Mouse (Mus musculus) CH12.LX (cell line): ENCODE data around the gene Ffar1. TPM values are rescaled to one million over a fixed set of nuclear protein-coding genes. Genes with fewer than 3 reads are reported as not detected.

ENCODE experiments used
- DNase-seq: peaks from one replicate; pipeline ENCODE4 v3.0.0-alpha.2; 2013; ENCODE audit errors: extremely low read depth
- H3K27ac ChIP-seq: 2 replicates; pipeline ENCODE4 v1.5.1; 2012; ENCODE audit warnings: low read depth, mild to moderate bottlenecking, control low read depth, moderate library complexity; ENCODE audit not compliant: insufficient read depth
- H3K27me3 ChIP-seq: replicated peaks from 2 replicates; pipeline ENCODE3; 2012; ENCODE audit warnings: inconsistent platforms
- H3K36me3 ChIP-seq, 2 experiments: replicated peaks in 1 of 2; 2 replicates each; pipeline versions ENCODE3 to v1.6.1; 2012; ENCODE audit warnings: inconsistent platforms in 1 of 2, low read length in 1 of 2, mild to moderate bottlenecking in 1 of 2, mixed read lengths in 1 of 2, moderate library complexity in 1 of 2; ENCODE audit not compliant: control insufficient read depth in 1 of 2, insufficient read depth in 1 of 2
- H3K4me1 ChIP-seq, 2 experiments: 2 replicates each; pipeline ENCODE4 v1.6.1; 2012; ENCODE audit warnings: inconsistent platforms in 1 of 2, moderate library complexity in 1 of 2; ENCODE audit not compliant: insufficient read depth in 2 of 2, control insufficient read depth in 1 of 2
- H3K4me2 ChIP-seq: 2 replicates; pipeline ENCODE4 v1.6.1; 2012; ENCODE audit warnings: low read depth, mild to moderate bottlenecking, control low read depth; ENCODE audit not compliant: poor library complexity, insufficient read depth, severe bottlenecking
- H3K4me3 ChIP-seq, 3 experiments: fragments of 150-350 bp in 1 of 3; sonication (generic) in 1 of 3; replicated peaks in 1 of 3; 2 replicates each; pipeline versions ENCODE3 to v1.5.1; 2011 to 2012; ENCODE audit warnings: low read depth in 2 of 3, low read length in 2 of 3, mild to moderate bottlenecking in 2 of 3, moderate library complexity in 2 of 3, control low read depth in 1 of 3, improper control_type of control experiment in 1 of 3, inconsistent platforms in 1 of 3, mixed read lengths in 1 of 3; ENCODE audit not compliant: poor library complexity in 1 of 3
- H3K79me2 ChIP-seq: replicated peaks from 2 replicates; pipeline ENCODE4 v1.6.1; 2012; ENCODE audit warnings: mild to moderate bottlenecking, moderate library complexity; ENCODE audit not compliant: control insufficient read depth, poor library complexity, insufficient read depth, severe bottlenecking; ENCODE audit errors: extremely low read depth
- H3K9ac ChIP-seq: 2 replicates; pipeline ENCODE4 v1.6.1; 2012; ENCODE audit warnings: low read depth, mild to moderate bottlenecking, control low read depth, moderate library complexity; ENCODE audit not compliant: insufficient read depth
- H3K9me3 ChIP-seq: replicated peaks from 2 replicates; pipeline ENCODE3; 2012; ENCODE audit warnings: low read length, inconsistent platforms, mixed read lengths
- CHD1 ChIP-seq: IDR thresholded peaks from 2 replicates; pipeline ENCODE4 v1.6.1; 2012; ENCODE audit warnings: low read depth, low read length, improper control_type of control experiment, inconsistent platforms
- CHD2 ChIP-seq: IDR thresholded peaks from 2 replicates; pipeline ENCODE4 v1.6.1; 2011; ENCODE audit warnings: low read length, improper control_type of control experiment
- CTCF ChIP-seq, 2 experiments: IDR thresholded peaks in 1 of 2; conservative IDR thresholded peaks in 1 of 2; 2 replicates each; pipeline ENCODE4 v1.5.1; 2011 to 2012; ENCODE audit warnings: low read depth in 2 of 2, low read length in 2 of 2, improper control_type of control experiment in 1 of 2, inconsistent platforms in 1 of 2, mild to moderate bottlenecking in 1 of 2, moderate library complexity in 1 of 2
- E2F4 ChIP-seq: IDR thresholded peaks from 2 replicates; pipeline ENCODE4 v1.6.1; 2011; ENCODE audit warnings: low read depth, low read length, improper control_type of control experiment; ENCODE audit not compliant: insufficient replicate concordance
- ELF1 ChIP-seq: IDR thresholded peaks from 2 replicates; pipeline ENCODE4 v1.6.1; 2014; ENCODE audit warnings: low read depth, mild to moderate bottlenecking, inconsistent platforms, low read length, improper control_type of control experiment
- EP300 ChIP-seq: IDR thresholded peaks from 2 replicates; pipeline ENCODE4 v1.6.1; 2011; ENCODE audit warnings: low read length, improper control_type of control experiment
- GABPA ChIP-seq: IDR thresholded peaks from 2 replicates; pipeline ENCODE4 v1.6.1; 2012; ENCODE audit warnings: low read depth, low read length, improper control_type of control experiment, inconsistent platforms; ENCODE audit not compliant: insufficient replicate concordance
- HCFC1 ChIP-seq: IDR thresholded peaks from 2 replicates; pipeline ENCODE4 v1.6.1; 2012; ENCODE audit warnings: low read depth, mild to moderate bottlenecking, inconsistent platforms, low read length, improper control_type of control experiment
- IRF4 ChIP-seq: IDR thresholded peaks from 2 replicates; pipeline ENCODE4 v1.6.1; 2014; ENCODE audit warnings: low read depth, mild to moderate bottlenecking, inconsistent platforms, low read length, improper control_type of control experiment
- MAZ ChIP-seq: IDR thresholded peaks from 2 replicates; pipeline ENCODE4 v1.6.1; 2012; ENCODE audit warnings: low read depth, mild to moderate bottlenecking, inconsistent platforms, low read length, improper control_type of control experiment, moderate library complexity
- MEF2A ChIP-seq: IDR thresholded peaks from 2 replicates; pipeline ENCODE4 v1.6.1; 2014; ENCODE audit warnings: low read depth, mild to moderate bottlenecking, inconsistent platforms, low read length, improper control_type of control experiment, borderline replicate concordance
- MXI1 ChIP-seq: IDR thresholded peaks from 2 replicates; pipeline ENCODE4 v1.6.1; 2011; ENCODE audit warnings: mild to moderate bottlenecking, low read depth, low read length, improper control_type of control experiment
- PAX5 ChIP-seq: IDR thresholded peaks from 2 replicates; pipeline ENCODE4 v1.6.1; 2012; ENCODE audit warnings: low read length, inconsistent platforms, mixed read lengths
- POLR2A ChIP-seq: IDR thresholded peaks from 2 replicates; pipeline ENCODE4 v1.6.1; 2011; ENCODE audit warnings: low read depth, mild to moderate bottlenecking, improper control_type of control experiment, low read length
- POLR2AphosphoS2 ChIP-seq: IDR thresholded peaks from 2 replicates; pipeline ENCODE4 v1.6.1; 2011; ENCODE audit warnings: low read depth, low read length, improper control_type of control experiment
- RAD21 ChIP-seq: IDR thresholded peaks from 2 replicates; pipeline ENCODE4 v1.6.1; 2011; ENCODE audit warnings: low read depth, mild to moderate bottlenecking, low read length, improper control_type of control experiment, moderate library complexity
- RCOR1 ChIP-seq: conservative IDR thresholded peaks from 2 replicates; pipeline ENCODE4 v1.6.1; 2012; ENCODE audit warnings: low read depth, mild to moderate bottlenecking, inconsistent platforms, low read length, improper control_type of control experiment
- SIN3A ChIP-seq: IDR thresholded peaks from 2 replicates; pipeline ENCODE4 v1.6.1; 2012; ENCODE audit warnings: low read length, improper control_type of control experiment, inconsistent platforms
- SMC3 ChIP-seq: IDR thresholded peaks from 2 replicates; pipeline ENCODE4 v1.6.1; 2011; ENCODE audit warnings: low read depth, low read length, improper control_type of control experiment
- TCF12 ChIP-seq: IDR thresholded peaks from 2 replicates; pipeline ENCODE4 v1.6.1; 2014; ENCODE audit warnings: low read depth, mild to moderate bottlenecking, inconsistent platforms, low read length, improper control_type of control experiment
- UBTF ChIP-seq: IDR thresholded peaks from 2 replicates; pipeline ENCODE4 v1.6.1; 2012; ENCODE audit warnings: low read depth, mild to moderate bottlenecking, inconsistent platforms, low read length, improper control_type of control experiment, moderate library complexity
- USF2 ChIP-seq: conservative IDR thresholded peaks from 2 replicates; pipeline ENCODE4 v1.6.1; 2011; ENCODE audit warnings: low read depth, low read length, improper control_type of control experiment
- ZKSCAN1 ChIP-seq: IDR thresholded peaks from 2 replicates; pipeline ENCODE4 v1.6.1; 2012; ENCODE audit warnings: low read depth, inconsistent platforms, low read length, improper control_type of control experiment, borderline replicate concordance
- ZMIZ1 ChIP-seq: IDR thresholded peaks from 2 replicates; pipeline ENCODE4 v1.6.1; 2012; ENCODE audit warnings: low read depth, mild to moderate bottlenecking, inconsistent platforms, low read length, improper control_type of control experiment
- ZNF384 ChIP-seq: IDR thresholded peaks from 2 replicates; pipeline ENCODE4 v1.6.1; 2012; ENCODE audit warnings: low read depth, low read length, improper control_type of control experiment, inconsistent platforms
- dilution Hi-C: fragments of 300-500 bp; cut with MboI; formaldehyde crosslinking; loops from 2 replicates; pipeline ENCODE4 v1.14.3; 2020; ENCODE audit warnings: low sequenced_read_pairs; ENCODE audit not compliant: extremely low pct_unique_long_range_greater_than_20kb, extremely low pct_ligation_motif_present
- in situ Hi-C: fragments of 300-500 bp; cut with MboI; formaldehyde crosslinking; loops from 3 replicates; pipeline ENCODE4 v1.14.3; 2019; ENCODE audit warnings: low sequenced_read_pairs, low pct_ligation_motif_present, low pct_unique_long_range_greater_than_20kb, mixed read lengths
- polyA plus RNA-seq: library from polyadenylated mRNA; unstranded; fragments of >175 nt; gene quantifications from 2 replicates; pipeline ENCODE4 v1.2.1, GENCODE M21; 2012; ENCODE audit warnings: low read depth; ENCODE audit not compliant: insufficient read length
- total RNA-seq, 2 experiments: library from RNA; depleted of rRNA; stranded (reverse); fragments of 300-350 nt in 1 of 2; fragments of >200 nt in 1 of 2; gene quantifications; 2 replicates each; pipeline ENCODE4 v1.2.3; 2012 to 2014

The Ffar1 gene
- total and polyA plus RNA-seq, 3 experiments = 0.34 to 17.2 (median 1.2) TPM

DNA sequence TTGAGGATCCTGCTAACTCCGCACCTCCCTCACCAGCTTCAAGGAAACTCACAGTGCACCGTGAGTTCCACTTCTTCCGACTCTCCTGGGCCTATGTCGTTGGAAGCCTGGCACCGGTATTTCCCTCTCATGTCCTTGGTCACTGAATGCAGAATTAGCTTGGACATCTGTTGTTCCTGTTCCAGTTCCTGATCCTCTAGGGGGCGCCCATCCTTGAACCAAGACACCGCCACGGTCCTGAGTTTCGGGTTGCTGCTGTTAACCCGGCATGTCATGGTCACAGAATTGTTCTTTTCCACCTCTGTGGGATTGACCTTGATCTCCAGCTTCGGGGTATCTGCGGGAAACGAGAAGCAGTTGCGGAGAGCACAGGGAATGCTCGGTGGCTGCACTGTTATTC, 11.7 kb upstream of the Ffar1 start:
- H3K36me3 ChIP-seq = peaks cover 24 to 89% of the 10 kb centered on the region in 2 experiments
- peak; percentile 76 for DNase-seq
- in situ Hi-C loops = no loop called here
- H3K4me1 ChIP-seq = peaks cover 6 to 72% of the 10 kb centered on the region in 2 experiments
- H3K79me2 ChIP-seq = no peaks in the 10 kb centered on the region
- H3K27me3 ChIP-seq = no peaks in the 10 kb centered on the region
- no peak overlapping the region for H3K27ac ChIP-seq
- H3K9ac ChIP-seq = no peak overlapping the region
- peak overlapping the region; percentile 0; the same call in 1 of the 2 replicates for H3K4me2 ChIP-seq
- no peak overlapping the region for H3K4me3 ChIP-seq
- dilution Hi-C loops = no loop called here
- TF ChIP-seq ELF1 = peak; percentile 50; the same call in 1 of the 2 replicates
- peak; percentile 87 for TF ChIP-seq SMC3
- TF ChIP-seq RCOR1 = no peak
- peak; percentile 58 for TF ChIP-seq RAD21
- TF ChIP-seq GABPA = no peak
- TF ChIP-seq CTCF (conservative IDR thresholded peaks at IDR 0.05 in 1 of 2, IDR thresholded peaks at IDR 0.05 in 1 of 2; ENCODE audit: low read depth in 2 of 2, low read length in 2 of 2) = peak; percentile 18 to 87; a peak in 3 of 4 replicates
- no peak for TF ChIP-seq CHD1
- H3K9me3 ChIP-seq = no peaks in the 10 kb centered on the region

DNA sequence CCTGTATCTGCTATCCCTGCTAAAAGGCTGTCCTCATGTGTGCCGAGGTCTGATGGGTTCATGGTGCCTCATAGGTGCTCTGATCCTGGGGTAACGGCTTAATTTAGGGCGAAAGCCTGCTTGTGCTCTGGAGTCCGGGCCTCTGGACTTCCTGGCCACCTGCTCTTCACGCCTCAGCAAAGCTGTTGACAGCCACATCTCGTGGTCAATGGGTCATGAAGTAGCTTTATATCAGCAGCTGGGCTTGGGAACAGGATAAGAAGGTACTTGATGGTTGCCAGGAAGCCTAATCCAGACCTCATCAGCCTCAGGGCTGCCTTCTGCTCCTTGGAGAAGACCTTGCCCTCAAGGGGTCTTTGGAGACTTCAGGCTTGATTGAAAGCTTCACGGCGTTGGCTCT, 2.0 kb upstream of the Ffar1 start:
- Histone ChIP-seq H3K9ac (no peak overlapping the region), H3K9me3 (no peaks in the 10 kb centered on the region), H3K36me3 (peaks cover 16 to 77% of the 10 kb centered on the region in 2 experiments), H3K4me2 (no peak overlapping the region), H3K79me2 (no peaks in the 10 kb centered on the region), H3K4me1 (peaks cover 6 to 61% of the 10 kb centered on the region in 2 experiments), H3K4me3 (no peak overlapping the region), H3K27ac (no peak overlapping the region), H3K27me3 (no peaks in the 10 kb centered on the region)
- dilution Hi-C loops = no loop called here
- no peak for DNase-seq
- in situ Hi-C loops = no loop called here
- TF ChIP-seq ZMIZ1 = no peak
- no peak for TF ChIP-seq PAX5
- TF ChIP-seq ZKSCAN1 = no peak
- TF ChIP-seq ZNF384 = no peak
- TF ChIP-seq IRF4 = no peak
- TF ChIP-seq MXI1 = no peak
- no peak for TF ChIP-seq MEF2A
- TF ChIP-seq USF2 = no peak
- no peak for TF ChIP-seq SMC3
- TF ChIP-seq RAD21 = no peak
- no peak for TF ChIP-seq TCF12
- TF ChIP-seq E2F4 = no peak
- TF ChIP-seq POLR2A = no peak
- no peak for TF ChIP-seq HCFC1
- no peak for TF ChIP-seq CHD2
- no peak for TF ChIP-seq EP300
- no peak for TF ChIP-seq MAZ
- TF ChIP-seq UBTF = no peak
- TF ChIP-seq POLR2AphosphoS2 = no peak
- TF ChIP-seq SIN3A = no peak
